Mouse (Mus musculus) heart, embryonic 15.5 days (tissue): ENCODE results near the gene Hist2h3c1. TPM values are rescaled to one million over a fixed set of nuclear protein-coding genes. Genes with fewer than 3 reads are reported as not detected.
A peak's percentile ranks its signal among the peaks of the same experiment; 100 is the strongest.
"Not testable (repeated sequence)": the region's sequence is repeated elsewhere in the genome, so short reads cannot be mapped to it uniquely, and the experiment has no call there.

ENCODE experiments used
- ATAC-seq: fragments of 200-750 bp; cut with Nextera tagmentation; replicated peaks from 2 replicates; pipeline ENCODE4 v1.8.0; 2017; ENCODE audit warnings: low read depth, moderate TSS enrichment; ENCODE audit not compliant: insufficient number of reproducible peaks, insufficient read depth, low FRiP score
- H3K27ac ChIP-seq: fragments of 300-500 bp; sonication (generic); 2 replicates; pipeline ENCODE4 v1.5.1; 2015; ENCODE audit warnings: mild to moderate bottlenecking, inconsistent platforms
- H3K27me3 ChIP-seq: fragments of 300-500 bp; sonication (generic); 2 replicates; pipeline ENCODE4 v1.6.1; 2015; ENCODE audit warnings: inconsistent platforms
- H3K36me3 ChIP-seq: fragments of 300-500 bp; sonication (generic); 2 replicates; pipeline ENCODE4 v1.6.1; 2015; ENCODE audit warnings: mild to moderate bottlenecking, inconsistent platforms
- H3K4me1 ChIP-seq: fragments of 300-500 bp; sonication (generic); replicated peaks from 2 replicates; pipeline ENCODE4 v1.6.1; 2015; ENCODE audit warnings: inconsistent platforms
- H3K4me2 ChIP-seq: fragments of 300-500 bp; sonication (generic); 2 replicates; pipeline ENCODE4 v1.6.1; 2015; ENCODE audit warnings: inconsistent platforms, mild to moderate bottlenecking, moderate library complexity
- H3K4me3 ChIP-seq: fragments of 300-500 bp; sonication (generic); 2 replicates; pipeline ENCODE4 v1.5.1; 2015; ENCODE audit warnings: mild to moderate bottlenecking, inconsistent platforms
- H3K9ac ChIP-seq: fragments of 300-500 bp; sonication (generic); 2 replicates; pipeline ENCODE4 v1.6.1; 2015; ENCODE audit warnings: mild to moderate bottlenecking, inconsistent platforms
- H3K9me3 ChIP-seq: fragments of 300-500 bp; sonication (generic); replicated peaks from 2 replicates; pipeline ENCODE4 v1.6.1; 2016; ENCODE audit warnings: inconsistent platforms
- WGBS: fragments of 180-500 bp; shearing (Covaris S2); methylation state at CpG from one replicate; pipeline ENCODE4 v1.1.7; 2015; ENCODE audit warnings: mixed read lengths; 5-methylcytosine and 5-hydroxymethylcytosine counted together
- polyA plus RNA-seq: library from polyadenylated mRNA; unstranded; fragments of >200 nt; fragmentation: Nextera tagmentation; extraction: Ambion mirVana; gene quantifications from 2 replicates; pipeline ENCODE4 v1.2.1, GENCODE M21; 2015

The Hist2h3c1 gene
- polyA plus RNA-seq = 0.72 and 1.0 TPM in 2 replicates

DNA sequence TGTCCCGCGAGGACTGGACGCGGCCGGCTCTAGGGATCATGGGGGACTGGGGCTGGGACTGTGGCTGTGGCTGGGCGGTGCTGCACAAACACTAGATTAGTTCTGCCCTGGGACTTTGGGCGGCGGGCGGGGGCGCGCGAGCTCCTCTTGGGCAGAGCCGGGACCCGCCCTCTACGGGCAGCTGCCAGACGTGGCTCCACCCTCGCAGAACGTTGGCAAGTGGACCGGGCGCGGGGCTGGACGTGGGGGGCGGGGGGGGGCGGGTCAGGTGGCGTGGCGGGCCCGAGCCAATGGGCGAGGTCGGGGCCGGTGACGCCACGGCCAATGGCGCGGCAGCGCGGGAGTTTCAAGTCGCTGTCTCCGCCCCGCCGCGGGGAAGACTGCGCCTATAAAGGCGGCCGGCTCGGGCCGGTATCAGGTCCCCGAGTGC lies at the start of gene Hist2h3c1:
Gene Hist2h3c1 (plus strand): TSS at position 259 of the 430 bp plus-strand sequence.
- peak; percentile 91 for ATAC-seq
- H3K27ac ChIP-seq = peak within 1 kb of the TSS; percentile 77
- peaks cover 35% of the 10 kb centered on the region for H3K4me1 ChIP-seq
- H3K4me2 ChIP-seq = peak within 1 kb of the TSS; percentile 60
- WGBS = 0% methylated on average over 9 of the region's 47 CpGs
- not testable (repeated sequence) for H3K36me3 ChIP-seq, H3K27me3 ChIP-seq, H3K9me3 ChIP-seq
- peak within 1 kb of the TSS; percentile 50 for H3K9ac ChIP-seq
- H3K4me3 ChIP-seq = peak within 1 kb of the TSS; percentile 47

DNA sequence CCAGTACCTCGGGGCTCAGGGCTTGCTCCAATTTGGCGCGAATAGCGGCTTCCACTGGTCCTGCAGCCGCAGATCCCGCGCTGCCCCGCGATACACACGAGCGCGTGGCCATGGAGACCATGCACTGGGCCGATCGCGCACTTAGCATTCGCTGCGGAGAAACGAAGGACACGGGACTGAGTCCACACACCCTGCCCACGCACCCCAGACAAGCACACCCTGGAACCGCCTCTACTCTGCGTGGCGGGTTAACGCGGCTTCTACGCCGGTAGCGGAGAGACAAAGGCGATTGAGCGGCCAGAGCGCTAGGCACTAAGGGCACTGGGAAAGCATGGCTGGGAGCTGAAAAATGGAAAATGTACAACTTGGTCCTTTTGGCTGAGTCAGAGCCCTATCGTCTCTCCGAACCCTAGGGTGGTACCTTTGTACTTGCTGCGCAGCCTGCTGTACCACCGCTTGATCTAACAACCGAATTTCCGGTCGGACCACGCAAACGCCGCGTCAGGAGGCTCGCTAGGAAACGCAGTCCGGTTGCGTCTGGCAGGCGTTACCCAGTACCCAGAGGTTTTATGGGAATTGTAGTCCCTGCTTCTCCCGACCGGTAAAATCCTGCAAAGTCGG lies 49.2 kb upstream of the Hist2h3c1 start:
- Histone ChIP-seq H3K27ac (peak overlapping the region; percentile 90), H3K9me3 (no peaks in the 10 kb centered on the region; the same call in 1 of the 2 replicates), H3K4me1 (peaks cover 16% of the 10 kb centered on the region), H3K4me2 (peak overlapping the region; percentile 99), H3K9ac (peak overlapping the region; percentile 85), H3K4me3 (peak overlapping the region; percentile 75), H3K36me3 (peaks cover 15% of the 10 kb centered on the region), H3K27me3 (no peaks in the 10 kb centered on the region)
- WGBS = under 1% methylated on average over 50 of the region's 50 CpGs
- peak; percentile 88 for ATAC-seq

DNA sequence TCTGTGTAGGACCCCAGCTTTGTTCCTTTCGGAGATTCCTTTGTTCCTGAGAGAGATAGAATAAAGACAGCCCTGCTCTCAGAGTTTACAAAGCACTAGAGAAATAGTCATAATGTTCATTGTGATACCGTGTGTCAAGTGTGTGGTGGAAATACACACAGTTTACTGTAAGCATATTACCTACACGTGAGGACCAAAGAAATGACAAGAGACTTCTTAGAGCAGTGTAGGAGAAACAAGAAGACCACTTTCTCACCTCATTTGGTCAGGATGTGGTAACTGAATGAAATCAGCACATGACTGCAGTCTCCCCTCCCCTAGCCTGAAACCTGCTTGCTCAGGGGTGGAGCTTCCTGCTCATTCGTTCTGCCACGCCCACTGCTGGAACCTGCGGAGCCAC lies 48.3 kb upstream of the Hist2h3c1 start:
- Histone ChIP-seq H3K4me3 (peak overlapping the region; percentile 75), H3K4me1 (peaks cover 16% of the 10 kb centered on the region), H3K36me3 (peaks cover 15% of the 10 kb centered on the region), H3K9me3 (no peaks in the 10 kb centered on the region; the same call in 1 of the 2 replicates), H3K9ac (peak overlapping the region; percentile 85; the same call in 1 of the 2 replicates), H3K4me2 (peak overlapping the region; percentile 99), H3K27me3 (no peaks in the 10 kb centered on the region), H3K27ac (peak overlapping the region; percentile 90)
- WGBS = 5% methylated on average over 6 of the region's 6 CpGs
- no peak for ATAC-seq

DNA sequence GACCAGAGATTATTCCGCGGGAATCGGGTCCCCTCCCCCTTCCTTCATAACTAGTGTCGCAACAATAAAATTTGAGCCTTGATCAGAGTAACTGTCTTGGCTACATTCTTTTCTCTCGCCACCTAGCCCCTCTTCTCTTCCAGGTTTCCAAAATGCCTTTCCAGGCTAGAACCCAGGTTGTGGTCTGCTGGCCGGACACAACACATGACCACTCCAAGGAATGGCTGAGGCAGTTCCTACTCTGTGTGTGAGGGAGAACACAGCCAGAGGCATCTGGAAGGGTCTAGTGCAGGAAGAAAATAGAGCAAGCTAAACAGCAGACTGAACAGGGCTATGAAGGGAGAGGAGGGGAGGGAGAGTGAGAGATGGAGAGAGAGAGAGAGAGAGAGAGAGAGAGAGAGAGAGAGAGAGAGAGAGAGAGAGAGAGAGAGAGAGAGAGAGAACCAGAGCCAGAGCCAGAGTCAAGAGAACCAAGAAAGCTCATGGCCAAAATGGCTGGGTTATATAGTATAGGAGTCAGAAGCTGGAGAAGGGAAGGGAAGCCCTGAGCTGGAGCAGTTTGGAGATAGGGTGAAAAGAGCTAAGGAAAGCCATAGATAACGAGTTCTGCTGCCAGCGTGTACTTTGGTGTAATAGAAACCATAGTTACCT lies 47.8 kb upstream of the Hist2h3c1 start:
- H3K9me3 ChIP-seq, H3K27ac ChIP-seq, ATAC-seq, H3K27me3 ChIP-seq, H3K4me3 ChIP-seq, H3K9ac ChIP-seq: not testable (repeated sequence)
- Histone ChIP-seq H3K36me3 (peaks cover 15% of the 10 kb centered on the region), H3K4me1 (peaks cover 16% of the 10 kb centered on the region), H3K4me2 (peak overlapping the region; percentile 99; the same call in 1 of the 2 replicates)
- WGBS = 28% methylated on average over 8 of the region's 8 CpGs

DNA sequence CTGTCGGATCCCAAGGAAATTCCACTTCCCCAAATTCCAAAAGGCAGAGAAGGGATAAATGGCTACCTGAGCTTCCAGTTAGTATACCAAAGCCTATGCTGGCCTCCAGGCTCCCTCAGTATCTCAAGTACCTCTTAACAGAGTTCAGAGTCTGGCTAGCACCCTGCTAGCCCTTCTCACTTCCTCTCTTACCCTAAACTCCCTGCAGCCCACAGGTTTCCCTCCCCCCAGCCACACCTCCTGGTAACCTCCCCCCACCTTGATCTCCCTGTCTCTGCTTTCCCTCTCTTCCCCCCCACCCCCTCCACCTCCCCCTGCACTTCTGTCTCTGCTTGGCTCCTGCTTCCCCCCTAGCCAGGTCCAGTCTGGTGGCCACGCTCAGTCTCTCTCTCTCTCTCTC lies 46.8 kb upstream of the Hist2h3c1 start:
- Histone ChIP-seq H3K27ac (no peak overlapping the region), H3K4me2 (no peak overlapping the region), H3K36me3 (peaks cover 9% of the 10 kb centered on the region; the same call in 1 of the 2 replicates), H3K4me1 (peaks cover 16% of the 10 kb centered on the region), H3K9me3 (no peaks in the 10 kb centered on the region; the same call in 1 of the 2 replicates), H3K4me3 (no peak overlapping the region), H3K9ac (no peak overlapping the region), H3K27me3 (no peaks in the 10 kb centered on the region)
- no peak for ATAC-seq
- 42% methylated on average over 2 of the region's 2 CpGs for WGBS

DNA sequence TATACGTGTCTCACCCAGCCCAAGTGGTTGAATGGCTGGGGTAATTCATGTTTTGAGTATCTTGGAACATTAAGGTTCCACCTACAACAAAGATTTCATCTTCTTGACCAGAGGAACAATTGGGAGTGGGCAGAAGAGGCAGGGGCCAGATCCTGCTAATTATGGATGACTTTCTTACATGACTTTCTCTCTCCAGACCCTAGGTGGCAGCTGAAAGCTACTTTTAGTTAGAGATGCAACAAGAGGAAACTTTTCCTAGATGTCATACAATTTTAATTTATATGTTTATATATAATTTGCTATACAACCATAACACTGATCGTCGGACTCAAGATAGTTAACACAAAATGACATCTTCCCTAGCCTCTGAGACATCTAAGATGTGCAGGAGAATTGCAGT lies 38.7 kb upstream of the Hist2h3c1 start:
- H3K9ac ChIP-seq = no peak overlapping the region
- no peak overlapping the region for H3K4me2 ChIP-seq
- no peaks in the 10 kb centered on the region for H3K9me3 ChIP-seq
- no peaks in the 10 kb centered on the region for H3K36me3 ChIP-seq
- no peak overlapping the region for H3K4me3 ChIP-seq
- H3K27me3 ChIP-seq = no peaks in the 10 kb centered on the region
- 76% methylated on average over 3 of the region's 3 CpGs for WGBS
- ATAC-seq = no peak
- H3K27ac ChIP-seq = no peak overlapping the region
- no peaks in the 10 kb centered on the region for H3K4me1 ChIP-seq

DNA sequence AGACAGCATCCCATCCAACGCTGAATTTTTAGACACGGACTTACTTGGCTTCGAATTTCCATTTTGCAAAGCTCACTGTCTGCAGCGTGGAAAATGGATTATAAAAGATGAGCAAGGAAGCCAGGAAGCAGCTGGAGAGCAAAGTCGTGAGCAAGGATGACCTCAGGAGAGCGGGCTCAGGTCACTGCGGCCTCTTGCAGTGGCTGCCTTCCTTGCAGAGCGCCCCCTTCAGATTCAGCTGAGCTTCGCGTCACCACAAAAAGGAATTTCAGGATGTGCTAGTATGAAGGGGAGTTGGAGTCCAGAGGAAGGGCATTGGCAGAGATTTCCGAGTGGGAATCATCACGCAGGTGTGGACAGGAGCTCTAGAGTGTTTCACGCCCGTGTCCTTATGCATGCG lies 37.2 kb upstream of the Hist2h3c1 start:
- no peak for ATAC-seq
- H3K4me2 ChIP-seq = no peak overlapping the region
- no peak overlapping the region for H3K4me3 ChIP-seq
- H3K9ac ChIP-seq = no peak overlapping the region
- no peak overlapping the region for H3K27ac ChIP-seq
- 23% methylated on average over 15 of the region's 15 CpGs for WGBS
- no peaks in the 10 kb centered on the region for H3K4me1 ChIP-seq
- 0 out of 2 replicates have a peak, but pooled peaks cover 3% of the 10 kb centered on the region for H3K27me3 ChIP-seq
- H3K36me3 ChIP-seq = no peaks in the 10 kb centered on the region
- H3K9me3 ChIP-seq = no peaks in the 10 kb centered on the region

DNA sequence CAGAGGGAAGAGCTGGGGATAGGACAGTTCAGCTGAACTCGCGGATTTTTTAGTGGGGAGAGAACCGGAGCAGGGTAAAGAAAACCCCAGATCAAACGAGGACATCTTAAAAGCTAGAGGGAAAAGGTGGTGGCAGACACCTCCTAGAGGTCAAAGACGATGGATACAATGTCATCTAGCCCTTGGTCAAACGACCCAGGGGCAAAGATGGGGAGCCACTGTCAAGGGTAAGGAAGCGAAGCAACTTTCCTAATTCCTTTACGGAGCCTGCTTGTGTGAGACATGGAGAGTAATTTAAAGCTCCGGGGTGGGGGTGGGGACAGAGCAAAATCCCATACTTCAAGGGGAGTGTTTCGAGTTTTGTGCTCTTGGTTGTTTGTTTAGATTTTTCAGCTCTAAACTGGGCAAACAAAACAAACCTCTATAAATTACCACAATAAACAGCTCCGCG lies 27.3 kb upstream of the Hist2h3c1 start:
- H3K4me3 ChIP-seq = peak overlapping the region; percentile 68
- no peaks in the 10 kb centered on the region for H3K9me3 ChIP-seq
- H3K36me3 ChIP-seq = no peaks in the 10 kb centered on the region
- ATAC-seq = no peak
- H3K27me3 ChIP-seq = no peaks in the 10 kb centered on the region
- under 1% methylated on average over 12 of the region's 12 CpGs for WGBS
- peak overlapping the region; percentile 83 for H3K4me2 ChIP-seq
- peaks cover 33% of the 10 kb centered on the region for H3K4me1 ChIP-seq
- H3K27ac ChIP-seq = peak overlapping the region; percentile 99
- peak overlapping the region; percentile 64 for H3K9ac ChIP-seq

DNA sequence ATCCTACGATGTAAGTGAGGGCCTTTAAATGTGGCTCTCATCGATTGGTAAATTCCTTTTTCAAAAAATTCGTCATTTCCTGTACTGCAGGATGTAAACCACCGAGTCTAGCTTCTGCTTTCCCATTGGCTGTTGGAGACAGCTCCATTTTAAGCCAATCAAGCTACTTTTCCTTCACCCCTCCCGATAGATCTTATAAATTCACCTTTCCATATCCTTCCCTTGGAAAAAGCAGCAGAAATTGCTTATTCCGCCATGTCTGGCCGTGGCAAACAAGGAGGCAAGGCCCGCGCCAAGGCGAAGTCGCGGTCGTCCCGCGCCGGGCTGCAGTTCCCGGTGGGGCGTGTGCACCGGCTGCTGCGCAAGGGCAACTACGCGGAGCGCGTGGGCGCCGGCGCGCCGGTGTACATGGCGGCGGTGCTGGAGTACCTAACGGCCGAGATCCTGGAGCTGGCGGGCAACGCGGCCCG lies 26.8 kb upstream of the Hist2h3c1 start, which contains the start of the genes Bola1 and Hist2h2ab:
Gene Bola1 (minus strand): TSS at position 49 of the 470 bp plus-strand sequence.
Gene Hist2h2ab (plus strand): TSS at position 205 of the 470 bp plus-strand sequence.
- Histone ChIP-seq H3K4me3 (peak within 1 kb of the TSS; percentile 68), H3K4me1 (peaks cover 33% of the 10 kb centered on the region), H3K27ac (peak within 1 kb of the TSS; percentile 99), H3K9me3 (no peaks in the 10 kb centered on the region), H3K36me3 (no peaks in the 10 kb centered on the region), H3K4me2 (peak within 1 kb of the TSS; percentile 83), H3K27me3 (no peaks in the 10 kb centered on the region), H3K9ac (peak within 1 kb of the TSS; percentile 79)
- WGBS = 0% methylated on average over 37 of the region's 37 CpGs
- peak; percentile 75 for ATAC-seq

DNA sequence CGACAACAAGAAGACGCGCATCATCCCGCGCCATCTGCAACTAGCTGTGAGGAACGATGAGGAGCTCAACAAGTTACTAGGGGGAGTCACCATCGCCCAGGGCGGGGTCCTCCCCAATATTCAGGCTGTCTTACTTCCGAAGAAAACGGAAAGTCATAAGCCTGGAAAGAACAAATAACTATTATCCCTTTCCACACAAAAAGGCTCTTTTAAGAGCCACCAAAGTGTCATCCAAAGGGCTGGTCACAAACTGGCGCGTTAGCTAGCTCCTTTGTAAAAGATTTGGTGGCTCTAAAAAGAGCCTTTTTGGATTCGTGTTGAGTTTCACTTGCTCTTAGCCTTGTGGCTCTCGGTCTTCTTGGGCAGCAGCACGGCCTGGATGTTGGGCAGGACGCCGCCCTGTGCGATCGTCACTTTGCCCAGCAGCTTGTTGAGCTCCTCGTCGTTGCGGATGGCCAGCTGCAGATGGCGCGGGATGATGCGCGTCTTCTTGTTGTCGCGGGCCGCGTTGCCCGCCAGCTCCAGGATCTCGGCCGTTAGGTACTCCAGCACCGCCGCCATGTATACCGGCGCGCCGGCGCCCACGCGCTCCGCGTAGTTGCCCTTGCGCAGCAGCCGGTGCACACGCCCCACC lies 26.2 kb upstream of the Hist2h3c1 start:
- ATAC-seq = not testable (repeated sequence)
- WGBS = 0% methylated on average over 40 of the region's 47 CpGs

More for the DNA sequence above, 26.2 kb upstream of the Hist2h3c1 start:
- not testable (repeated sequence) for H3K36me3 ChIP-seq, H3K9me3 ChIP-seq, H3K27me3 ChIP-seq
- Histone ChIP-seq H3K4me2 (peak overlapping the region; percentile 83), H3K27ac (peak overlapping the region; percentile 99), H3K4me1 (peaks cover 35% of the 10 kb centered on the region), H3K4me3 (peak overlapping the region; percentile 68), H3K9ac (peak overlapping the region; percentile 79)
